Mouse (Mus musculus): ENCODE measurements around the gene Ccl11.

Gene Ccl11

GRCm38 (mm10) chr11:82057646-82058045 lies at the start of gene Ccl11:
Ccl11 (plus strand) TSS chr11:82057823.
- no peak for DNase-seq (ENCODE audit: low read depth, low spot score)

GRCm38 (mm10) chr11:82010115-82010514 lies 47.5 kb upstream of the Ccl11 start:
- DNase-seq (ENCODE audit: low read depth, low spot score): no peak

GRCm38 (mm10) chr11:82011411-82012193 lies 46.0 kb upstream of the Ccl11 start:
- no peak for DNase-seq (ENCODE audit: low read depth, low spot score)

GRCm38 (mm10) chr11:82013756-82014155 lies 43.9 kb upstream of the Ccl11 start:
- DNase-seq (ENCODE audit: low read depth, low spot score): no peak

GRCm38 (mm10) chr11:82015066-82015465 lies 42.6 kb upstream of the Ccl11 start:
- DNase-seq (ENCODE audit: low read depth, low spot score): no peak

GRCm38 (mm10) chr11:82016181-82016780 lies 41.3 kb upstream of the Ccl11 start:
- DNase-seq (ENCODE audit: low read depth, low spot score): no peak

GRCm38 (mm10) chr11:82019389-82019788 lies 38.2 kb upstream of the Ccl11 start:
- DNase-seq (ENCODE audit: low read depth, low spot score): no peak

GRCm38 (mm10) chr11:82019793-82020192 lies 37.8 kb upstream of the Ccl11 start:
- no peak for DNase-seq (ENCODE audit: low read depth, low spot score)

GRCm38 (mm10) chr11:82021406-82021805 lies 36.2 kb upstream of the Ccl11 start:
- DNase-seq (ENCODE audit: low read depth, low spot score): no peak

GRCm38 (mm10) chr11:82022504-82023056 lies 35.0 kb upstream of the Ccl11 start:
- no peak for DNase-seq (ENCODE audit: low read depth, low spot score)

- no peak for DNase-seq (ENCODE audit: low read depth, low spot score)
Observed at GRCm38 (mm10) chr11:82023769-82024168, 33.9 kb upstream of the Ccl11 start.

- no peak for DNase-seq (ENCODE audit: low read depth, low spot score)
Observed at GRCm38 (mm10) chr11:82030171-82030570, 27.5 kb upstream of the Ccl11 start.

- no peak for DNase-seq (ENCODE audit: low read depth, low spot score)
Observed at GRCm38 (mm10) chr11:82032136-82032535, 25.5 kb upstream of the Ccl11 start.

GRCm38 (mm10) chr11:82032678-82033344 lies 24.8 kb upstream of the Ccl11 start:
- DNase-seq (ENCODE audit: low read depth, low spot score): no peak

- no peak for DNase-seq (ENCODE audit: low read depth, low spot score)
Observed at GRCm38 (mm10) chr11:82034446-82034845, 23.2 kb upstream of the Ccl11 start.

- no peak for DNase-seq (ENCODE audit: low read depth, low spot score)
Observed at GRCm38 (mm10) chr11:82035356-82035755, 22.3 kb upstream of the Ccl11 start, which contains the start of gene Ccl2. Ccl2 (plus strand) TSS chr11:82035571.

- no peak for DNase-seq (ENCODE audit: low read depth, low spot score)
Observed at GRCm38 (mm10) chr11:82035857-82036256, 21.8 kb upstream of the Ccl11 start.

- no peak for DNase-seq (ENCODE audit: low read depth, low spot score)
Observed at GRCm38 (mm10) chr11:82038535-82038934, 19.1 kb upstream of the Ccl11 start, which contains the start of gene Gm17268. Gm17268 (minus strand) TSS chr11:82038562.

GRCm38 (mm10) chr11:82039132-82039660 lies 18.4 kb upstream of the Ccl11 start:
- no peak for DNase-seq (ENCODE audit: low read depth, low spot score)

- DNase-seq (ENCODE audit: low read depth, low spot score): no peak
Observed at GRCm38 (mm10) chr11:82041671-82042080, 15.9 kb upstream of the Ccl11 start.

GRCm38 (mm10) chr11:82045471-82045870 lies 12.2 kb upstream of the Ccl11 start, which contains the start of gene Ccl7:
Ccl7 (plus strand) TSS chr11:82045712.
- DNase-seq (ENCODE audit: low read depth, low spot score): no peak

Data from c-Kit-negative CD71-positive TER-119-positive erythroid progenitor cells, embryonic 14.5 days (primary cell).